Mouse (Mus musculus): ENCODE data around the gene Gkn1. TPM values are rescaled to one million over a fixed set of nuclear protein-coding genes. Genes with fewer than 3 reads are reported as not detected.

The Gkn1 gene
- polyA plus RNA-seq, 1 experiment from 2014 or later, result not detected

DNA sequence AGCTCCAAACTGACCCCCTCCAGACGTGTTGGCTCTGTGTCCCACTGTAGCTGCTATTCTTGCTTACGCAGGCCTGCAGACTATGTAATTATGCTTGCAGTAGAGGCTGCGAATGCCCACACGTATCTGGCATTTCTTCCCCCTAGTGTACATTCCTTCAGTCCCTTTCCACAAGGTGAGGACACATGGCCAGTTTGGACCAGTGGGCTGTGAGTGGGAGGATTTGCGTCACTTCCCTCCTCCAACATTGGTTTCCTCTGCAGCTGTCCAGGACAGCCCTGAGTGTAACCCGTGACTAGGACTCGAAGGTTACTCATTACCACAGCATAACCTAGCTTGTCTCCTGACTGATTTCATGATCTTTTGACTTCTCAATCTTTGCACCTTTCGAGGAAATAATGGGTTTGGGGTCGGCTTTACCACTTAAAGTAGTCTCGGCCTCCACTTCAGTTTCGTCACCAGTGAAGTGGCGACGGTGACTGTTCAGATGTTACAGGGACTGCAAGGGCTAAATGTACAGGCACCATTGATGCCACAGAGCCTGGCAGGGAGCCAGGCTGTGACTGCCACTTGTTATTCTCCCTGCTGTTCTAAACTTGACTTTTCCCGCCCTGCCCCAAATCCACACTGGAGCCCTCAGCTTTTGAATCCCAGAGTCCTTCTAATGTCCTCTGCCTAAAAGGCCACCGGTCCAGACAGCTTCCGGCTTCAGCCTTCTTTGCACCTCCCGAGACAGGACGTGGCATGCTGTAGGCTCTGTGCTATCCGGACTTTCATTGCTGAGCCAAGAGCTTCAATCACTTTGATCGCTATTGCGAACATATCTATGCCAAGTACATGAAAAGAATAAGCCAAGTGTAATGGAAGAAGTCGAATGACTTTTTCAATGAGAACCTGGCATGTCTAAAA is 22.2 kb downstream of the Gkn1 start:
- ATAC-seq (replicated peaks; ENCODE audit: low FRiP score, low read depth) (peak; percentile 92), DNase-seq (ENCODE audit: low spot score) (peak; percentile 40)
- no peak; the same call in 1 of the 2 replicates for TF ChIP-seq CTCF (IDR thresholded peaks at IDR 0.05; ENCODE audit: low read depth)
- Histone ChIP-seq H3K36me3 (ENCODE audit: insufficient read depth, low read length) (no peaks in the 10 kb centered on the region), H3K9me3 (replicated peaks; ENCODE audit: low read length) (no peaks in the 10 kb centered on the region), H3K4me3 (replicated peaks; ENCODE audit: low read depth, low read length) (no peak overlapping the region), H3K9ac (ENCODE audit: low read depth, low read length) (no peak overlapping the region), H3K27me3 (ENCODE audit: insufficient read depth, low read length) (no peaks in the 10 kb centered on the region), H3K4me1 (replicated peaks; ENCODE audit: insufficient read depth, low read length) (no peaks in the 10 kb centered on the region), H3K4me2 (ENCODE audit: low read length) (no peak overlapping the region), H3K27ac (no peak overlapping the region)
- 65% methylated on average over 22 of the region's 22 CpGs for WGBS

DNA sequence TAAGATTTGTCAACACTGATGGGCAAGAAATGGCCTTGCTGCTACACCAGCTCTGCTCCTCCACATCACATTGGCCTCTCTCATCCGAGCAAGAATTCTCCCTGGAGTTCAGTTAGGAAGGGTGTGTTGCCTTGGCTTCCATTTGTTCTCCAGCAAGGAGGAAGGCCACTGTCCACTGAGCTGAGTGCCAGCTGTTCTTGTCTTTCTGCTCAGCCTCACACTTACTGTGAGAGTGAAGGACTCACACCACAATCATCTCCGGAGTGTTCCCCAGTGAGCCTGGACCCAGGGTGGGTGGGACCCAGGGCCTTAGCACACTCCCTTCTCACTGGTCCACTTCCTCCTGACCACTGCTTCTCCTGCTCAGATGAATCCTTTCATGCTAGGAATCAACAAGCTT is 23.8 kb downstream of the Gkn1 start:
- no peak for DNase-seq (ENCODE audit: low spot score)
- no peaks in the 10 kb centered on the region for H3K4me1 ChIP-seq (replicated peaks; ENCODE audit: insufficient read depth, low read length)
- no peak for TF ChIP-seq CTCF (IDR thresholded peaks at IDR 0.05; ENCODE audit: low read depth)
- H3K4me2 ChIP-seq (ENCODE audit: low read length), result no peak overlapping the region
- no peaks in the 10 kb centered on the region for H3K9me3 ChIP-seq (replicated peaks; ENCODE audit: low read length)
- H3K9ac ChIP-seq (ENCODE audit: low read depth, low read length), result no peak overlapping the region
- no peaks in the 10 kb centered on the region for H3K36me3 ChIP-seq (ENCODE audit: insufficient read depth, low read length)
- no peak overlapping the region for H3K4me3 ChIP-seq (replicated peaks; ENCODE audit: low read depth, low read length)
- H3K27ac ChIP-seq, result no peak overlapping the region
- no peak for ATAC-seq (replicated peaks; ENCODE audit: low FRiP score, low read depth)
- 89% methylated on average over 2 of the region's 2 CpGs for WGBS
- H3K27me3 ChIP-seq (ENCODE audit: insufficient read depth, low read length), result no peaks in the 10 kb centered on the region

DNA sequence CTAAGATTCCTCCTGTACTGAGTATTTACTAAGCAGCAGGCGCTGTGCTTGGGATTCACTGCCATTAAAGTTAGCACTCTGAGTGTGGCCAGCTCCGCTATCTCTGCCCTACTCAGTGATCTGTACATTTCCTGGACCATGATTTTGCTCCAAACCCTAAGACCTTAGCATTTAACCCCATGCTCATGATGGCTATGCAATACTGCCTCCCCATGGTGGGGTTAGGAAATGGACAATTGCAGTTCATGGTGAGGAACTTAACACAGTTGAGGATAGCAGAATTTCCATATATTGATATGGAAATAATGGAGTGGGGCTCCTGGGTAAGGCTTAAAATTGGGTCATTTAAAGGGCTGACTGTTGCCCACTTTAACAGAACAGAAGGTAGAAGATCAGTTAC is 27.4 kb downstream of the Gkn1 start:
- H3K4me3 ChIP-seq (replicated peaks; ENCODE audit: low read depth, low read length), result no peak overlapping the region
- no peak overlapping the region for H3K9ac ChIP-seq (ENCODE audit: low read depth, low read length)
- no peak overlapping the region for H3K27ac ChIP-seq
- no peaks in the 10 kb centered on the region for H3K27me3 ChIP-seq (ENCODE audit: insufficient read depth, low read length)
- no peaks in the 10 kb centered on the region for H3K4me1 ChIP-seq (replicated peaks; ENCODE audit: insufficient read depth, low read length)
- no peaks in the 10 kb centered on the region for H3K9me3 ChIP-seq (replicated peaks; ENCODE audit: low read length)
- 81% methylated on average over 2 of the region's 2 CpGs for WGBS
- ATAC-seq (replicated peaks; ENCODE audit: low FRiP score, low read depth), result no peak
- H3K36me3 ChIP-seq (ENCODE audit: insufficient read depth, low read length), result no peaks in the 10 kb centered on the region
- peak; percentile 82 for TF ChIP-seq CTCF (IDR thresholded peaks at IDR 0.05; ENCODE audit: low read depth)
- peak; percentile 41 for DNase-seq (ENCODE audit: low spot score)
- no peak overlapping the region for H3K4me2 ChIP-seq (ENCODE audit: low read length)

DNA sequence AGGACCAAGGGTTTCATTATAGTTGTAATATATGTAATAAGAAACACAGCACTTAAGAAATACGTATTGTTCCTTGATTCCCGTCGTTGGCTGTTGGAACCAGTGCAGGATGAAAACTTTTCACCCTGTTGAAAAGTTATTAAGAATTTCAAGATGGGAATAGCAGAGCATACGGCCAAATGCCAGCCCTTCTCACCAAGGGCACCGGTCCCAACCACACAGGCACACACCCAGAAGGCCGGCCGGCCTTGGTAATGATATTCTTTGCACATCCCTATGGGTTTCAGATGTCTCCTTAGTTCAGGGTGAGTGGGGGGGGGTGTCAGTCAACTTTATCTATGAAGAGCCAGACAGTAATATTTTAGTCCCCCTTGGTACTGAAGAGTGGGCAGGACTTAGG is 32.1 kb downstream of the Gkn1 start:
- DNase-seq (ENCODE audit: low spot score) (no peak), ATAC-seq (replicated peaks; ENCODE audit: low FRiP score, low read depth) (no peak)
- H3K4me2 ChIP-seq (ENCODE audit: low read length), result no peak overlapping the region
- no peaks in the 10 kb centered on the region for H3K36me3 ChIP-seq (ENCODE audit: insufficient read depth, low read length)
- no peak overlapping the region for H3K27ac ChIP-seq
- H3K9ac ChIP-seq (ENCODE audit: low read depth, low read length), result no peak overlapping the region
- no peak for TF ChIP-seq CTCF (IDR thresholded peaks at IDR 0.05; ENCODE audit: low read depth)
- no peaks in the 10 kb centered on the region for H3K4me1 ChIP-seq (replicated peaks; ENCODE audit: insufficient read depth, low read length)
- no peak overlapping the region for H3K4me3 ChIP-seq (replicated peaks; ENCODE audit: low read depth, low read length)
- H3K27me3 ChIP-seq (ENCODE audit: insufficient read depth, low read length), result no peaks in the 10 kb centered on the region
- no peaks in the 10 kb centered on the region for H3K9me3 ChIP-seq (replicated peaks; ENCODE audit: low read length)
- 92% methylated on average over 7 of the region's 7 CpGs for WGBS

DNA sequence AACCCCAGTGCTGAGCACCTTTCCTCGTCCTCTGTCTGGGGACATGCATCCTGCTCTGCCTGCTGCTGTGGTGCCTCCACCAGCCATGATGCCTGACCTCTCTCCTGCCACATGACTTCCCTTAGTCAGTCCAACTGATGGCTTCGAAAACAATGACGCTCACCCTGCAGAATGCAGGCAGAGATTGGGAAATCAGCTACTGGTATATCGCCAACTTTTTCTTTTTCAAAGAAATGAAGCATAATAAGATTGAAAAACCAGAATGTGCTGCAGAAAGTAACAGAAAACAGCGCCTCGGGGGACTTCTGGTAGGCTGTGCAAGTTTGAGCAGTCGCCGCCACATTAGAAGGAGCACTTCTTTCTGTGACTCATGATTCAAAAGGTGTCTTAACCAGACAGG is 33.8 kb downstream of the Gkn1 start:
- H3K9me3 ChIP-seq (replicated peaks; ENCODE audit: low read length), result no peaks in the 10 kb centered on the region
- H3K4me3 ChIP-seq (replicated peaks; ENCODE audit: low read depth, low read length), result no peak overlapping the region
- TF ChIP-seq CTCF (IDR thresholded peaks at IDR 0.05; ENCODE audit: low read depth), result no peak
- H3K4me1 ChIP-seq (replicated peaks; ENCODE audit: insufficient read depth, low read length), result no peaks in the 10 kb centered on the region
- H3K4me2 ChIP-seq (ENCODE audit: low read length), result no peak overlapping the region
- no peak overlapping the region for H3K9ac ChIP-seq (ENCODE audit: low read depth, low read length)
- DNase-seq (ENCODE audit: low spot score) (peak; percentile 37), ATAC-seq (replicated peaks; ENCODE audit: low FRiP score, low read depth) (no peak)
- H3K27ac ChIP-seq, result no peak overlapping the region
- 71% methylated on average over 8 of the region's 8 CpGs for WGBS
- H3K36me3 ChIP-seq (ENCODE audit: insufficient read depth, low read length), result no peaks in the 10 kb centered on the region
- no peaks in the 10 kb centered on the region for H3K27me3 ChIP-seq (ENCODE audit: insufficient read depth, low read length)

DNA sequence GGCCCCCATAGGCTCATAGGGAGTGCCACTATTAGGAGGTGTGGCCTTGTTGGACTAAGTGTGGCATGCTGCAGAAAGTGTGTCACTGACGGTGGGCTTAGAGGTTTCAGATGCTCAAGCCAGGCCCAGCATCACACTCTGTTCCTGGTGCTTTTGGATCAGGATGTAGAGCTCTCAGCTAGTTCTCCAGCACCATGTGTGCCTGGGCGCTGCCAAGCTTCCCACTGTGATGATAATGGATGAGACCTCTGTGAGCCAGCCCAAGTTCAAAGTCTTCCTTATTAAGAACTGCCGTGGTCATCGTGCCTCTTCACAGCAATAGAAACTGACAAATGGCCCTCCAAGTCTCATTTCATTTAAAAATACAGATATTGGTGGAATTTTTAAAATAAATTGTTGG is 38.0 kb downstream of the Gkn1 start:
- WGBS, result 78% methylated on average over 4 of the region's 4 CpGs
- Histone ChIP-seq H3K4me3 (replicated peaks; ENCODE audit: low read depth, low read length) (no peak overlapping the region), H3K9me3 (replicated peaks; ENCODE audit: low read length) (no peaks in the 10 kb centered on the region), H3K27me3 (ENCODE audit: insufficient read depth, low read length) (no peaks in the 10 kb centered on the region), H3K4me2 (ENCODE audit: low read length) (no peak overlapping the region), H3K36me3 (ENCODE audit: insufficient read depth, low read length) (no peaks in the 10 kb centered on the region; the same call in 1 of the 2 replicates), H3K9ac (ENCODE audit: low read depth, low read length) (no peak overlapping the region), H3K4me1 (replicated peaks; ENCODE audit: insufficient read depth, low read length) (no peaks in the 10 kb centered on the region), H3K27ac (no peak overlapping the region)
- no peak for ATAC-seq (replicated peaks; ENCODE audit: low FRiP score, low read depth)
- DNase-seq (ENCODE audit: low spot score), result no peak
- TF ChIP-seq CTCF (IDR thresholded peaks at IDR 0.05; ENCODE audit: low read depth), result no peak

All from kidney, postnatal 0 days (tissue).